Mouse (Mus musculus): ENCODE results near the gene Etv5. TPM values are rescaled to one million over a fixed set of nuclear protein-coding genes. Genes with fewer than 3 reads are reported as not detected.

The Etv5 gene
- polyA plus RNA-seq (2015; fragmentation: Nextera tagmentation; extraction: Ambion mirVana), result 27.5 and 33.7 TPM in 2 replicates

GRCm38 (mm10) chr16:22439499-22440177, at the start of gene Etv5:
TSS of gene Etv5 (minus strand) at chr16:22439719.
- Histone ChIP-seq H3K4me3 (peak within 1 kb of the TSS; percentile 90), H3K9ac (peak within 1 kb of the TSS; percentile 81), H3K4me1 (peaks cover 25% of the 10 kb centered on the region), H3K27me3 (0 out of 2 replicates have a peak, but pooled peaks cover 2% of the 10 kb centered on the region), H3K36me3 (no peaks in the 10 kb centered on the region), H3K27ac (peak within 1 kb of the TSS; percentile 86), H3K9me3 (no peaks in the 10 kb centered on the region), H3K4me2 (peak within 1 kb of the TSS; percentile 95)
- WGBS, result under 1% methylated on average over 62 of the region's 63 CpGs
- peak; percentile 98 for ATAC-seq (ENCODE audit: insufficient number of reproducible peaks, low FRiP score, low TSS enrichment, low read depth)

- no peaks in the 10 kb centered on the region for H3K4me1 ChIP-seq
- no peak overlapping the region for H3K9ac ChIP-seq
- WGBS, result 81% methylated on average over 1 of the region's 1 CpGs
- no peaks in the 10 kb centered on the region for H3K36me3 ChIP-seq
- H3K27ac ChIP-seq, result no peak overlapping the region
- no peak overlapping the region for H3K4me3 ChIP-seq
- H3K4me2 ChIP-seq, result no peak overlapping the region
- H3K27me3 ChIP-seq, result no peaks in the 10 kb centered on the region
- no peak for ATAC-seq (ENCODE audit: insufficient number of reproducible peaks, low FRiP score, low TSS enrichment, low read depth)
- no peaks in the 10 kb centered on the region for H3K9me3 ChIP-seq
Observed at GRCm38 (mm10) chr16:22483900-22484299, 44.4 kb upstream of the Etv5 start.

- H3K4me1 ChIP-seq, result no peaks in the 10 kb centered on the region
- 84% methylated on average over 8 of the region's 8 CpGs for WGBS
- no peak overlapping the region for H3K9ac ChIP-seq
- H3K27ac ChIP-seq, result no peak overlapping the region
- H3K4me3 ChIP-seq, result no peak overlapping the region
- no peaks in the 10 kb centered on the region for H3K36me3 ChIP-seq
- ATAC-seq (ENCODE audit: insufficient number of reproducible peaks, low FRiP score, low TSS enrichment, low read depth), result no peak
- H3K27me3 ChIP-seq, result no peaks in the 10 kb centered on the region
- no peak overlapping the region for H3K4me2 ChIP-seq
- no peaks in the 10 kb centered on the region for H3K9me3 ChIP-seq
Observed at GRCm38 (mm10) chr16:22479322-22479721, 39.8 kb upstream of the Etv5 start.

GRCm38 (mm10) chr16:22471728-22472127, 32.2 kb upstream of the Etv5 start:
- 88% methylated on average over 2 of the region's 2 CpGs for WGBS
- ATAC-seq (ENCODE audit: insufficient number of reproducible peaks, low FRiP score, low TSS enrichment, low read depth), result no peak
- no peaks in the 10 kb centered on the region for H3K4me1 ChIP-seq
- H3K27me3 ChIP-seq, result no peaks in the 10 kb centered on the region
- H3K27ac ChIP-seq, result no peak overlapping the region
- no peak overlapping the region for H3K4me3 ChIP-seq
- no peaks in the 10 kb centered on the region for H3K36me3 ChIP-seq
- H3K9me3 ChIP-seq, result no peaks in the 10 kb centered on the region
- no peak overlapping the region for H3K4me2 ChIP-seq
- H3K9ac ChIP-seq, result no peak overlapping the region

GRCm38 (mm10) chr16:22469385-22469784, 29.9 kb upstream of the Etv5 start:
- Histone ChIP-seq H3K9ac (no peak overlapping the region), H3K4me2 (no peak overlapping the region), H3K4me1 (peaks cover 9% of the 10 kb centered on the region), H3K4me3 (no peak overlapping the region), H3K9me3 (no peaks in the 10 kb centered on the region), H3K27ac (peak overlapping the region; percentile 14; the same call in 1 of the 2 replicates), H3K27me3 (no peaks in the 10 kb centered on the region), H3K36me3 (no peaks in the 10 kb centered on the region)
- 76% methylated on average over 11 of the region's 11 CpGs for WGBS
- no peak for ATAC-seq (ENCODE audit: insufficient number of reproducible peaks, low FRiP score, low TSS enrichment, low read depth)

GRCm38 (mm10) chr16:22467111-22467510, 27.6 kb upstream of the Etv5 start:
- ATAC-seq (ENCODE audit: insufficient number of reproducible peaks, low FRiP score, low TSS enrichment, low read depth), result no peak
- no peaks in the 10 kb centered on the region for H3K27me3 ChIP-seq
- peaks cover 9% of the 10 kb centered on the region for H3K4me1 ChIP-seq
- no peak overlapping the region for H3K27ac ChIP-seq
- no peak overlapping the region for H3K4me3 ChIP-seq
- H3K9ac ChIP-seq, result no peak overlapping the region
- H3K36me3 ChIP-seq, result no peaks in the 10 kb centered on the region
- WGBS, result 85% methylated on average over 2 of the region's 2 CpGs
- H3K4me2 ChIP-seq, result no peak overlapping the region
- H3K9me3 ChIP-seq, result no peaks in the 10 kb centered on the region

- Histone ChIP-seq H3K4me1 (peaks cover 9% of the 10 kb centered on the region), H3K9ac (no peak overlapping the region), H3K9me3 (no peaks in the 10 kb centered on the region), H3K4me3 (no peak overlapping the region), H3K27me3 (no peaks in the 10 kb centered on the region), H3K4me2 (no peak overlapping the region), H3K27ac (no peak overlapping the region; the same call in 1 of the 2 replicates), H3K36me3 (no peaks in the 10 kb centered on the region)
- ATAC-seq (ENCODE audit: insufficient number of reproducible peaks, low FRiP score, low TSS enrichment, low read depth), result no peak
- 34% methylated on average over 11 of the region's 11 CpGs for WGBS
Observed at GRCm38 (mm10) chr16:22466381-22466780, 26.9 kb upstream of the Etv5 start.

GRCm38 (mm10) chr16:22462220-22462619, 22.7 kb upstream of the Etv5 start:
- 63% methylated on average over 3 of the region's 3 CpGs for WGBS
- no peak overlapping the region for H3K27ac ChIP-seq
- no peak overlapping the region for H3K4me2 ChIP-seq
- no peak overlapping the region for H3K4me3 ChIP-seq
- no peak overlapping the region for H3K9ac ChIP-seq
- H3K4me1 ChIP-seq, result peaks cover 9% of the 10 kb centered on the region
- no peak for ATAC-seq (ENCODE audit: insufficient number of reproducible peaks, low FRiP score, low TSS enrichment, low read depth)
- no peaks in the 10 kb centered on the region for H3K27me3 ChIP-seq
- H3K9me3 ChIP-seq, result no peaks in the 10 kb centered on the region
- no peaks in the 10 kb centered on the region for H3K36me3 ChIP-seq

- H3K4me2 ChIP-seq, result no peak overlapping the region
- no peaks in the 10 kb centered on the region for H3K9me3 ChIP-seq
- H3K27me3 ChIP-seq, result no peaks in the 10 kb centered on the region
- no peak overlapping the region for H3K9ac ChIP-seq
- WGBS, result 56% methylated on average over 6 of the region's 6 CpGs
- no peak overlapping the region for H3K27ac ChIP-seq
- no peaks in the 10 kb centered on the region for H3K36me3 ChIP-seq
- ATAC-seq (ENCODE audit: insufficient number of reproducible peaks, low FRiP score, low TSS enrichment, low read depth), result no peak
- no peak overlapping the region for H3K4me3 ChIP-seq
- H3K4me1 ChIP-seq, result peaks cover 9% of the 10 kb centered on the region
Observed at GRCm38 (mm10) chr16:22461728-22462127, 22.2 kb upstream of the Etv5 start.

- Histone ChIP-seq H3K36me3 (no peaks in the 10 kb centered on the region), H3K27ac (no peak overlapping the region), H3K9ac (no peak overlapping the region), H3K27me3 (no peaks in the 10 kb centered on the region), H3K4me1 (peaks cover 5% of the 10 kb centered on the region; the same call in 1 of the 2 replicates), H3K4me2 (no peak overlapping the region), H3K9me3 (no peaks in the 10 kb centered on the region), H3K4me3 (no peak overlapping the region)
- WGBS, result 67% methylated on average over 1 of the region's 1 CpGs
- ATAC-seq (ENCODE audit: insufficient number of reproducible peaks, low FRiP score, low TSS enrichment, low read depth), result no peak
Observed at GRCm38 (mm10) chr16:22460960-22461359, 21.4 kb upstream of the Etv5 start.

GRCm38 (mm10) chr16:22452082-22452481, 12.6 kb upstream of the Etv5 start:
- no peak overlapping the region for H3K27ac ChIP-seq
- no peaks in the 10 kb centered on the region for H3K27me3 ChIP-seq
- H3K4me2 ChIP-seq, result no peak overlapping the region
- 82% methylated on average over 9 of the region's 9 CpGs for WGBS
- no peaks in the 10 kb centered on the region for H3K9me3 ChIP-seq
- no peak overlapping the region for H3K9ac ChIP-seq
- no peak for ATAC-seq (ENCODE audit: insufficient number of reproducible peaks, low FRiP score, low TSS enrichment, low read depth)
- no peaks in the 10 kb centered on the region for H3K4me1 ChIP-seq
- no peaks in the 10 kb centered on the region for H3K36me3 ChIP-seq
- no peak overlapping the region for H3K4me3 ChIP-seq

- Histone ChIP-seq H3K27ac (no peak overlapping the region), H3K27me3 (0 out of 2 replicates have a peak, but pooled peaks cover 2% of the 10 kb centered on the region), H3K9ac (no peak overlapping the region), H3K4me1 (0 out of 2 replicates have a peak, but pooled peaks cover 5% of the 10 kb centered on the region), H3K4me2 (no peak overlapping the region), H3K9me3 (no peaks in the 10 kb centered on the region), H3K4me3 (no peak overlapping the region), H3K36me3 (no peaks in the 10 kb centered on the region)
- WGBS, result 76% methylated on average over 6 of the region's 6 CpGs
- ATAC-seq (ENCODE audit: insufficient number of reproducible peaks, low FRiP score, low TSS enrichment, low read depth), result no peak
Observed at GRCm38 (mm10) chr16:22448093-22448492, 8.6 kb upstream of the Etv5 start.
